15 mouse cellular contexts compared by ENCODE assay signal in genomic region chr1:180792814-180793213, GRCm38 (mm10). TPM values are rescaled to one million over a fixed set of nuclear protein-coding genes. Genes with fewer than 3 reads are reported as not detected.
DNase-seq lines count a peak whose midpoint lies in the region; ATAC-seq and TF ChIP-seq lines count a peak whose summit lies in the region.
"Had no signal": no experiment of that assay in that cellular context is flagged by ENCODE, and none has a peak within 500 bp of the region (broad histone marks: within the 10 kb centered on the region; RNA-seq: fewer than 3 reads in every experiment).

No protein-coding gene starts in this region.

- 0 out of 2 replicates have a peak, but pooled peaks cover 6% of the 10 kb centered on the region for H3K27me3 ChIP-seq in heart, embryonic 13.5 days (replicated peaks)
- no peaks in the 10 kb centered on the region for H3K27me3 ChIP-seq in cerebellum, adult 2 months (ENCODE audit: control insufficient read depth, insufficient read depth, low read length)
- H3K27me3 ChIP-seq in liver, embryonic 11.5 days (replicated peaks; ENCODE audit: control insufficient read depth, insufficient read depth, low read length): no peaks in the 10 kb centered on the region

- DNase-seq in heart, adult 11 months: no peak
- DNase-seq in adipocyte (ENCODE audit: low spot score): peak; percentile 27
- peak; percentile 78 to 87 for DNase-seq in cerebellum, adult 2 months
- peak; percentile 85 for DNase-seq in cerebellum, postnatal 25 days
- no peak for DNase-seq in urinary bladder, postnatal 25 days (ENCODE audit: low spot score)
- DNase-seq in liver, embryonic 11.5 days (ENCODE audit: low spot score): no peak
- DNase-seq in adrenal gland, postnatal 4 days (ENCODE audit: low spot score in 2 of 2): no peak
- DNase-seq: gastrocnemius, adult 2 months; heart, postnatal 10 days had no signal

- no peak overlapping the region for H3K27ac ChIP-seq in heart, embryonic 13.5 days (replicated peaks)
- H3K27ac ChIP-seq in cerebellum, adult 2 months (ENCODE audit: insufficient read depth, low read length): peak overlapping the region; percentile 44
- no peak overlapping the region for H3K27ac ChIP-seq in liver, embryonic 11.5 days (ENCODE audit: low read depth, low read length)
- H3K27ac ChIP-seq: forebrain, embryonic 13.5 days; gastrocnemius, adult 2 months; hindbrain, embryonic 10.5 days; kidney, postnatal 0 days; midbrain, embryonic 10.5 days had no signal

- 0 out of 2 replicates have a peak, but pooled peaks cover 4% of the 10 kb centered on the region for H3K36me3 ChIP-seq in heart, embryonic 13.5 days
- H3K36me3 ChIP-seq in liver, embryonic 11.5 days (ENCODE audit: control insufficient read depth, insufficient read depth, low read length): no peaks in the 10 kb centered on the region
- H3K36me3 ChIP-seq: hindbrain, embryonic 10.5 days; midbrain, embryonic 10.5 days had no signal

- no peak for TF ChIP-seq POLR2A in cerebellum, adult 2 months (IDR thresholded peaks at IDR 0.05; ENCODE audit: borderline replicate concordance, insufficient read depth, low read length)

- no peak for TF ChIP-seq CTCF in cerebellum, adult 2 months (IDR thresholded peaks at IDR 0.05; ENCODE audit: borderline replicate concordance, insufficient read depth, low read depth, low read length)

- H3K9me3 ChIP-seq in heart, embryonic 13.5 days: peaks cover 4% of the 10 kb centered on the region
- no peaks in the 10 kb centered on the region for H3K9me3 ChIP-seq in liver, embryonic 11.5 days (ENCODE audit: control insufficient read depth, low read length)
- H3K9me3 ChIP-seq: forebrain, embryonic 13.5 days had no signal

- 0 out of 2 replicates have a peak overlapping the region, but pooled peaks have one; percentile 83 for H3K4me2 ChIP-seq in heart, embryonic 13.5 days
- no peak overlapping the region for H3K4me2 ChIP-seq in liver, embryonic 11.5 days

- WGBS in heart, embryonic 13.5 days: 78% methylated on average over 4 of the region's 4 CpGs
- WGBS in cerebellum, adult 2 months: 10% methylated on average over 4 of the region's 4 CpGs
- WGBS in liver, embryonic 11.5 days: 76% methylated on average over 4 of the region's 4 CpGs

- no peak for ATAC-seq in heart, embryonic 13.5 days (ENCODE audit: extremely low read depth, insufficient number of reproducible peaks, low FRiP score, low TSS enrichment)
- ATAC-seq in liver, embryonic 11.5 days (replicated peaks; ENCODE audit: low FRiP score): no peak
- ATAC-seq: activated CD4-positive, CD25-positive, alpha-beta regulatory T cell, adult 4 months had no signal

- H3K4me3 ChIP-seq in heart, embryonic 13.5 days: no peak overlapping the region
- H3K4me3 ChIP-seq in cerebellum, adult 2 months (replicated peaks; ENCODE audit: insufficient read depth, low read depth, low read length): no peak overlapping the region
- no peak overlapping the region for H3K4me3 ChIP-seq in liver, embryonic 11.5 days (ENCODE audit: low read depth, low read length)
- H3K4me3 ChIP-seq: forebrain, embryonic 13.5 days; gastrocnemius, adult 2 months had no signal

- no peak overlapping the region for H3K9ac ChIP-seq in heart, embryonic 13.5 days
- no peak overlapping the region for H3K9ac ChIP-seq in liver, embryonic 11.5 days (ENCODE audit: low read depth, low read length)
- H3K9ac ChIP-seq: forebrain, embryonic 13.5 days had no signal

- peaks cover 10% of the 10 kb centered on the region for H3K4me1 ChIP-seq in heart, embryonic 13.5 days
- H3K4me1 ChIP-seq in cerebellum, adult 2 months (ENCODE audit: control insufficient read depth, insufficient read depth, low read length): peaks cover 33% of the 10 kb centered on the region
- H3K4me1 ChIP-seq in liver, embryonic 11.5 days (replicated peaks; ENCODE audit: control insufficient read depth, insufficient read depth, low read length): peaks cover 3% of the 10 kb centered on the region; the same call in 1 of the 2 replicates

RNA-seq across cellular contexts. Expression of gene H3f3a, which starts 20.9 kb away (rescaled TPM):
- 1,623 and 1,726 TPM in 2 replicates for polyA plus RNA-seq in heart, embryonic 13.5 days (2015; fragmentation: Nextera tagmentation; extraction: Ambion mirVana)
- 463 and 518 TPM in 2 replicates for polyA plus RNA-seq in cerebellum, adult 2 months (2012; rRNA removed)
- polyA plus RNA-seq in liver, embryonic 11.5 days (2014; fragmentation: Nextera tagmentation; extraction: Ambion mirVana): 1,897 and 1,996 TPM in 2 replicates
- 1,000 to 10,000 TPM; 1,038 to 1,039 TPM for total RNA-seq in adrenal gland, postnatal 4 days (2021)

RNA-seq across cellular contexts. Expression of gene Sde2, which starts 58.1 kb away (rescaled TPM):
- polyA plus RNA-seq in heart, embryonic 13.5 days (2015; fragmentation: Nextera tagmentation; extraction: Ambion mirVana): 22.0 and 23.9 TPM in 2 replicates
- 16.8 and 17.7 TPM in 2 replicates for polyA plus RNA-seq in cerebellum, adult 2 months (2012; rRNA removed)
- 49.0 and 49.2 TPM in 2 replicates for polyA plus RNA-seq in liver, embryonic 11.5 days (2014; fragmentation: Nextera tagmentation; extraction: Ambion mirVana)
- 10 to 100 TPM; 30.5 to 30.7 TPM for total RNA-seq in adrenal gland, postnatal 4 days (2021)

Comparison
In these comparisons a context has a peak if more than half of its experiments do, and no peak if none do; other contexts are left out.
1. DNase-seq: peak in adipocyte (single experiment), cerebellum, adult 2 months (2 of 2) and cerebellum, postnatal 25 days (2 of 2); none in heart, adult 11 months (single experiment), urinary bladder, postnatal 25 days (single experiment), liver, embryonic 11.5 days (single experiment) and adrenal gland, postnatal 4 days (0 of 2).